Mouse (Mus musculus) erythroblast, adult 5-6 weeks (primary cell): ENCODE data around the gene Cox6a2. TPM values are rescaled to one million over a fixed set of nuclear protein-coding genes. Genes with fewer than 3 reads are reported as not detected.

Source experiments
- ATAC-seq: replicated peaks from 2 replicates; pipeline ENCODE4 v1.8.0; 2016; ENCODE audit warnings: moderate number of reproducible peaks, mild to moderate bottlenecking, moderate TSS enrichment, inconsistent platforms; ENCODE audit not compliant: poor library complexity, low FRiP score, severe bottlenecking
- total RNA-seq, 2 experiments: library from RNA; stranded (forward) in 1 of 2; stranded (reverse) in 1 of 2; fragments of 150-400 nt in 1 of 2; fragments of 200-764, 138-1000 nt in 1 of 2; gene quantifications; 2 replicates each; pipeline versions ENCODE4 v1.2.3 to v1.2.4; 2015 to 2017; ENCODE audit warnings: low replicate concordance in 2 of 2

The Cox6a2 gene
- not detected in 2 replicates for total RNA-seq (2015; ENCODE audit: low replicate concordance)
- total RNA-seq (2017; ENCODE audit: low replicate concordance) = 0.60 and 1.4 TPM in 2 replicates

DNA sequence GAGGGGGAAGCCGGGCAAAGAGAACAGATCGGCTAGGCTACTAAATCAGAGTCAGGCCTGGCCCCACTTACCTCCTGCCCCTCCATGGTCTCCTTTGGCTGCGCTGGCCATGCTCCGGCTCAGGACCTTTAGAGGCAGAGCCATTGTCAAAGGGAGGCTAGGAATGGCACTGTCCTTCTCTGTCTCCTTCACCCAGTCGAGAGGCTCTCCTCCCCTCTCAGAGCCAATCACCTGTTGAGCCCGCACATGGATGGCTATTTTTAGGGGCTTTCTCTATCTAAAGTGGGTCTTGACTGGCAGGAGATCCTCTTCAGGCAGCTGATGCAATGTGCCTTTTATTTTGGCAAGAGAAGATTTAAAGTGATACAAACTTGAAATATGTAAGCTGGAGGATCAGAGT is at the start of gene Cox6a2:
Cox6a2 (minus strand) TSS at position 236 of the 400 bp plus-strand sequence.
- ATAC-seq = no peak

DNA sequence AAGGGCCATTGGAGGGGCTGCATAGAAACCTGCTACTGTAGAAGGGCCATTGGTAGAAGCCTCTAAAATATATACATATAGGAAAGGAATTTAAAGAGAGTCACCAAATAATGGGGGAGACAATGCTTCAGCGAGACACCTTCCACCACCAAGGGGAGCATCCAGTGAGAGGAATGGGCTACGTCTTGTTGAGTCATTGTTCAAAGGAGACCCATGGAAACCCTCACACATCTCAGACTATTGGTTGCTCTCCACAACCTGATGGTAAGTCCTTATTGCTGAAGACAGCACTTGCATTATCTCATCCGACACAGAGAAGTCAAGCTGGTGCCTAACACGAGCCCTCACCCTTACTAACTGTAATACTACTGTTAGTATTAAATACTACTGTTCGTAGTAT is 49.6 kb upstream of the Cox6a2 start:
- ATAC-seq = no peak

DNA sequence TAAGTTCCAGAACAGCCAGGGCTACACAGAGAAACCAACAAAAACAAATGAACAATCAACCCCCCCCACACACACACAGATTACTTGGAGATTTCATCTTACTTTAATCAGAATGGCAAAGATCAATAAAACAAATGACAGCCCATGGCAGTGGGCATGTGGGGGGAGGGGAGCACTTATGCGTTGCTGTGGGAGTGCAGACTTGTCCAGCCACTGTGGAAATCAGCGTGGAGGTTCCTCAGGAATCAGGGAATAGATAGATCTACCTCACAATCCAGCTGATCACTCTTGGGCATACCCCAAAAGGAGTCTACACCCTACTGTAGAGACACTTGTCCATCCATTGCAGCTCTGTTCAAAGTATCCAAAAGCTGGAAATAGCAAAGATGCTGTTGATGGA is 48.8 kb upstream of the Cox6a2 start:
- no peak for ATAC-seq

GRCm38 (mm10) chr7:128252609-128253008 is 46.4 kb upstream of the Cox6a2 start:
- ATAC-seq = no peak

GRCm38 (mm10) chr7:128251946-128252345 is 45.8 kb upstream of the Cox6a2 start:
- no peak for ATAC-seq

- 0 out of 2 replicates have a peak, but pooled peaks have one; percentile 31 for ATAC-seq
Observed at GRCm38 (mm10) chr7:128249998-128250397, 43.8 kb upstream of the Cox6a2 start.

- ATAC-seq = no peak
Observed at GRCm38 (mm10) chr7:128248081-128249042, 42.2 kb upstream of the Cox6a2 start.

DNA sequence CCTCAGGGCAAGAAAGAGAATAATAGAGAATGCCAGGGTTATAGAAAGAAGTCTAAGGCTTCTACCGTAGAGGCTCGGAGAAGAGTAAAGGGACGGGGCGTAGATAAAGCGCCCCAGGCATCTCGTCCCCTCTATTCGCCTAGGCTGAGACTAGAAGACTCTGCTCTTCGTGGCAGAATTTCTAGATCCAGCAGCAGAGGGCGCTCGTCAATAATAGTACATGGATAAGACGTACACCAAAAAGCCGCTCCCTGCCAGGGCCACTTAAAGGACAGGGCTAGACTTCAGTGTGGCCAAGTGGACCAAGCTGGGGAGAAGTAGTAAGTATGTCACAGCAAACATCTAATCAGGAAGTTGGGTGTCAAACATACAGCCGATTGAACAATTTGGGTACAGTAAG is 41.3 kb upstream of the Cox6a2 start:
- ATAC-seq = peak; percentile 81

DNA sequence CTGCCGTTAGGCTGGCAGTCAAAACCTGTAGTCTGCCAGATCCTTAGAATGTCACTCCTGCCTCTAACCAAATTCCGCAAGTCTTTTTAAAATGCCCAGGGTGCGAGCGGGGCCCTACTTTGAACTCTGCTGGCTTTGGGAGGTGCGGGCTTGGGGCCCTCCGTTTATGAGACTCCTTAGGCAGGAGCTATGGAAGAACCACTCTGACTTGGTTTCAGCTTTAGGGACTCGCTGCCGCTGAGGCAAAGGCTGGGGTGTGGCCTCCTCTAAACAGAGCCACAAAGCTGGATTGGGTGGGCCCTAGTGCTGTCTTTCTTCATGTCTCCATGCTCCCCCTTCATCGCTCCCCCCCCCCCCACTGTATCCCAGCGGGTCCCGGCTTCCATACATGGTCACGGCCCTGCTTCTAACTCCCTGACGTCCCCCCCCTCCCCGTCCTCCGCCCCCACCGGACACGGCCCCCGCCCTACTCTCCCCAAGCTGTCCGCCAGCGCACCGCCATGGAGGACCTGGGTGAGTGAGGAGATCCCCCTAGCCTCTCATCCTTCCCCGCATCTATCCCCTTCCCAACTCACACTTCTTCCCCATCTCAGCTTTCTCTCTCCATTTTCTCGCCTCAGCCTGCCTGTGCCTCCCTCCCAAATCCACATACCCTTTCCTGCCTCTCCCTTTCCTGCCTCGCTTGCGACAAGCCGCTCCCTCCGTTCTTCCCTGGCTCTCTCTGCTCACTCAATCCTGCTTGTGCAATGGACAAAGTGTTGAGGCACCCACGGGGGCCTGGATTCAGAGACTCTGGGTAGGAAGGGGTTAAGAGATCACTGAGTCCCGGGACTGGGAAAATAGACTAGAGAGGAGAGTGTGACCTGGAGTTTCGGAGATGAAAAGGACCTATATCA is 40.6 kb upstream of the Cox6a2 start, which contains the start of gene Tgfb1i1:
Tgfb1i1 (plus strand) TSS at position 317 of the 896 bp plus-strand sequence.
- peak; percentile 40 for ATAC-seq

GRCm38 (mm10) chr7:128245547-128245946 is 39.4 kb upstream of the Cox6a2 start:
- no peak for ATAC-seq

GRCm38 (mm10) chr7:128244410-128245025 is 38.3 kb upstream of the Cox6a2 start:
- ATAC-seq = no peak

GRCm38 (mm10) chr7:128243921-128244320 is 37.7 kb upstream of the Cox6a2 start:
- ATAC-seq = no peak

GRCm38 (mm10) chr7:128242331-128242730 is 36.1 kb upstream of the Cox6a2 start:
- ATAC-seq = no peak

DNA sequence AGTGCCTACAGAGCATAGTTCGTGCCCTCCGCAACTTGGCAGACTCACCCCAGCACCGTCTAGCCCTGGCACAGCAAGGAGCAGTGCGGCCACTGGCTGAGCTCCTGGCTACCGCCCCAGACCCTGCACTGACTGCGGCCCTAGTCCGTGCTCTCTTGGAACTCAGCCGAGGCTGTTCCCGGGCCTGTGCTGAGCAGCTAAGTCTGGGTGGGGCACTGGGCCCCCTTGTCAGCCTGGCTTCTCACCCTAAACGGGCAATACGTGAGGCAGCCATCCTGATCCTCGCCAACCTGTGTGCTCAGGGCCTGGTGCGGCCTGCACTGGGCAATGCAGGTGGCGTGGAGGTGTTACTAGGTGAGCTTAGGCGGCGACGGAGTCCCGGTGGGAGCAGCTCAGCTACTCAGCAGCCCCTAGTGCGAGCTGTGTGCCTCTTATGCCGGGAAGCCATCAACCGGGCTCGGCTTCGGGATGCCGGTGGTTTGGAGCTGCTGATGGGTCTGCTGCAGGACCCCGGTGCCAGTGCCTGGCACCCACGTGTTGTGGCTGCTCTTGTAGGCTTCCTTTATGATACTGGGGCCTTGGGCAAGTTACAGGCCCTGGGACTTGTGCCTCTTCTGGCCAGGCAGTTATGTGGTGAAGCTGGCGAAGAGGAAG is 34.1 kb upstream of the Cox6a2 start:
- no peak for ATAC-seq

DNA sequence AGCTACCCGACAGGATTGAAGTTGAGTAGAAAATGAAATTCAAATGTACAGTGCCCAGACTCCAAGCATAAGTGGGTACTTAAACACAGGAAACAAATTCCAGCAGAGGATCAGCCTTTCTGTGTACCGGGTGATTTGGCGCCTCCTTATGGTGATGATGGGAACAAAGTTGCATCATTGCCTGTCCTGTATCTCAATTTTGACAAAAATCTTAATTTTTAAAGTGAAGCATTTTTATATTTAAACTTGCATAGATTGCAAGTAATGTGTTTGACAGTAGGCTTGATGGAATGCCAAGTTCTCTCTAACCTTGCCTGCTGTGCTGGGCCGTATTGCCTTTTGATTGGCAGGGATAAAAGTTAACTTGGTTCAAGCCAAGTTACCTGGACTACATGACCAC is 32.8 kb upstream of the Cox6a2 start:
- peak; percentile 36; the same call in 1 of the 2 replicates for ATAC-seq

DNA sequence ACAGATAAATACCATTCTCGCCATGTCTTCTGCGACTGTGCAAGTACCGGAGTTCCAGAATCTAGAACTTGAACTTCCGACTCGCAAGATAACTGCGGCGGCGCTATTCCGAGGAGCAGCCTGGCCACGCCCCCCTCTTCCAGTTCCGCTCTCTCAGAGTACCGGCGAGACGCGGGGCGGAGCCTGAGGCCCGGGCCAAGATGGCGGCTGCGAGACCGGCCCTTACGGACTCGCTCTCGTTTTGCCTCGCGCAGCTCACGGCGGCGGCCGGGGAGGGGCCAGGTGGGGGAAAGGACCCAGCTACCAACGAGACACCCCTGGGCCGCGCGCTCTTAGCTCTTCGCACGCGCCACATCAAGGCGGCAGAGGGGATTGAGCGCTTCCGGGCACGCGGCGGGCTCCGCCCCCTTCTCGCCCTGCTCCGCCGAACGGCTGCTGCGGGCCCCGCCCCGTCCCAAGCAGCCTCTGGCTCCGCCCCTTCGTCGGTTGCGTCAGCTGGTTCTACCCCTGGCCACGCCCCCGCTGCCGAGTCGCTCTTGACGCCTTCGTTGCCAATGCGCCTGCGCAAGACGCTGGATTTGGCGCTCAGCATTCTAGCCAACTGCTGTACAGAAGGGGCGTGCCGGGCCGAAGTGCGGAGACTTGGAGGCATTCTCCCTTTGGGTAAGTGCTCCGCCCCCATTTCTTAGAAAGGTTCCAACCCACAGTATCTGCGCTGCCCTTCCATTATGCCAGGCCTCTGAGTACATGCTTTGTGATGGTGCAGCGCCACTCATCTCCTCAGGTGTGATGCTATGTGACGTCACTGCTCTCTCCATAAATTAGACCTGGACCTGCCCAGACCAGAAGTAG is 32.0 kb upstream of the Cox6a2 start, which contains the start of gene 9130023H24Rik:
9130023H24Rik (minus strand) TSS at position 105 of the 852 bp plus-strand sequence.
- ATAC-seq = peak; percentile 77

GRCm38 (mm10) chr7:128237593-128237926 is 31.4 kb upstream of the Cox6a2 start:
- ATAC-seq = no peak; the same call in 1 of the 2 replicates

GRCm38 (mm10) chr7:128236856-128237592 is 30.8 kb upstream of the Cox6a2 start, which contains the start of gene Armc5:
Gene Armc5, plus strand, starts transcription at chr7:128237342.
- peak; percentile 47 for ATAC-seq
